ENCODE assay signal across 12 mouse cellular contexts in genomic region chr12:70145586-70145985, GRCm38 (mm10). TPM values are rescaled to one million over a fixed set of nuclear protein-coding genes. Genes with fewer than 3 reads are reported as not detected.
"Had no signal": no experiment of that assay in that cellular context is flagged by ENCODE, and none has a peak within 500 bp of the region (broad histone marks: within the 10 kb centered on the region; RNA-seq: fewer than 3 reads in every experiment).

No protein-coding gene starts in this region.

- DNase-seq: right cerebral cortex, postnatal 25 days had no signal

- H3K4me3 ChIP-seq: midbrain, embryonic 10.5 days; midbrain, embryonic 12.5 days; myocyte; neural tube, embryonic 13.5 days; neural tube, embryonic 15.5 days had no signal

- ATAC-seq: midbrain, embryonic 16.5 days had no signal

- H3K27ac ChIP-seq: midbrain, embryonic 12.5 days had no signal

- H3K4me2 ChIP-seq: midbrain, embryonic 12.5 days; neural tube, embryonic 13.5 days had no signal

- H3K27me3 ChIP-seq: midbrain, embryonic 12.5 days; neural tube, embryonic 13.5 days; neural tube, embryonic 15.5 days had no signal

- H3K36me3 ChIP-seq: midbrain, embryonic 10.5 days; midbrain, embryonic 12.5 days; neural tube, embryonic 13.5 days; neural tube, embryonic 15.5 days had no signal

- H3K9ac ChIP-seq: lung, embryonic 14.5 days; midbrain, embryonic 12.5 days; neural tube, embryonic 13.5 days; neural tube, embryonic 15.5 days had no signal

- H3K9me3 ChIP-seq: midbrain, embryonic 10.5 days; midbrain, embryonic 12.5 days; neural tube, embryonic 13.5 days; neural tube, embryonic 15.5 days had no signal

RNA-seq across cellular contexts. Expression of gene Abhd12b, which starts 8.4 kb away (rescaled TPM):
- polyA plus RNA-seq: liver, embryonic 16.5 days; lung, embryonic 16.5 days; midbrain, embryonic 10.5 days; midbrain, embryonic 12.5 days; myocyte; neural tube, embryonic 11.5 days; small intestine, adult 2 months had no signal
